Mouse (Mus musculus): ENCODE measurements around the gene Gpr68. TPM values are rescaled to one million over a fixed set of nuclear protein-coding genes. Genes with fewer than 3 reads are reported as not detected.
A peak's percentile ranks its signal among the peaks of the same experiment; 100 is the strongest.

The Gpr68 gene
- total RNA-seq, 1 experiment from 2014 or later: 1.6 TPM

DNA sequence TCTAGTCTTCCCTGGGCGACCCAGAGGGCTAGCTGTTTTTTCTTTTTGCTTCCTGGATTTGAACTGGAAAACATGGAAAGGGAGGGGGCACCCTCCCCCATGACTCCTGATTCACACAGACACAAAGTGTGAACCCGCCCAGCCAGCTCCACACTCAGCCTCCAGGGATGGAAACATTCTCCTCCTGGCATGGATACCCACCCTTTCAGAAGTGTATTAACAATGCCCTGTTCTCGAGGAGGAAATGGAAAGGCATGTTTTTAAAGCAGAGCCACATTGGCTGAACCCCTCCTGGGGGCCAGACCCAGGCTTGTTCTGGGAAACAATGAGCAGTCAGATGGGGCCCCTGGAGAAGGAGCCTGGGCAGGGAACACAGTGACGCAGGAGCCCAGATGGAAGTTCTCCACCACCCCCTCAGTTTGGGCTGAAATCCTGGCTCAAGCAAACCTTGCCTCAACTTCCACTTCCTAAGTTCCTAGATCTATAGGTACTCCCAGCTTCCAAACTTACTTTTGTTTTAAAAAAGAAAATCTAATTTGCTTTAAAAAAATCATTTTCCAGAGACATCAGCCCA lies 39.9 kb downstream of the Gpr68 start:
- no peak for DNase-seq

DNA sequence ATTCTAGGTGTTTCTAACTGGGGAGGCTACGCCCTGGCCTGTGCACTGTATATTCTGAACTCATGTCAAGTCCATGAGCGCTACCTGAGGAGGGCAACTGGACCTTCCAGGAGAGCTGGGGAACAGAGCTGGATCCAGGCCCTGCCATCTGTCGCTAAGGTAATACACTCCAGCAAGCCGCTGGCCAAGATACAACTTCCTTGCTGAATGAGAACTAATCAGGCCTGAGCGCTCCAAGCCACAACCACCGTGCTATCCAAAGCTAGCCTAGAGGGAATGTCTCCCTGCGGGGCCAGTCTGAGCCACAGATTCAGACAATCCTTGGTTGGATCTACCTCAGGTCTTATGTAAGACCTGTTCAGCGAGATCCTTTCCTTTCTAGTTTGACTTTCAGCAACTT lies 40.9 kb downstream of the Gpr68 start:
- DNase-seq: peak; percentile 12

DNA sequence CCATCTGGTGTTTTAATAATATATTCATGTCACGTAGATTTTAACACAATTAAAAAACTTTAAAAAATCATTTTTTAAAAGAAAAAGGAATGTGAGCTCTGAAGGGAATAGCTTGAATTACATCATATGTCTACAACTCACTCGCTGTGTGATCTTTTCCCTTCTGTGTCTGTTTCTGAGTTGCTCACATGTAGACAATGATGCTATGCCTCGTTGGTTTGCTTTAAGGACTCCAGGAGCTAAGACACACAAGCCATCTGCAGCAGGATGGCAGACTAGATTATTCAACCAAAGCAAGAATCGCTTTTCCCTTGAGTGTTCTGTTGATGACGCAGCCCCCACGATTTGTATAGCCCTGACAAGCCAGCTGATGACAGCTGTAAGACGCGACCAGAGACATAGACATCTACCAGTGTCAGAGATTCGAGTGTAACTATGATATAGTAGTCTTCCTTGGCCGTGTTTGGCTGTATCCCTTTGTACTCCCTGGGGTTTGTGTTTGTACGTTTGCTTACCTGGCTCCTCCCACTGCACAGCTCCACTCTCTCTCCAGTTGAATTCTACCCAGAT lies 42.4 kb downstream of the Gpr68 start:
- DNase-seq: no peak

DNA sequence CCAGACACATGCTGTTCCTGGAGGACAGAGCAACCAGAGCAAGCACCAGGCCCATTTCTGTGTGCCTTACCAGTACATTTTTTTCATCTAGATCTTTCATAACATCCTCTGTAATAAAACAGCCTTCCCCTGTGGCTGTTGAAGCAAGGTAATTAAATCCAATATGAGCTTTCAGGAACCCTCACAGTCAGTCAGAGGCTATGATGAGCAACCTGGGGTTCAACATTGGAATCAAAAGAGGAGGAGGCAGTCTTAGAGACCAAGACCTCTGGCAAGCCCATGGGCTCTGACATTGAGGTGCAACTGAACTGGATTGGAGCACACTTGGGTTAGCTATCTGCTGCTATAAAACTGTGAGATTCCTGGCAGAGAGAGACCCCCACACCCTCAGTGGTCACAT lies 42.9 kb downstream of the Gpr68 start:
- no peak for DNase-seq

DNA sequence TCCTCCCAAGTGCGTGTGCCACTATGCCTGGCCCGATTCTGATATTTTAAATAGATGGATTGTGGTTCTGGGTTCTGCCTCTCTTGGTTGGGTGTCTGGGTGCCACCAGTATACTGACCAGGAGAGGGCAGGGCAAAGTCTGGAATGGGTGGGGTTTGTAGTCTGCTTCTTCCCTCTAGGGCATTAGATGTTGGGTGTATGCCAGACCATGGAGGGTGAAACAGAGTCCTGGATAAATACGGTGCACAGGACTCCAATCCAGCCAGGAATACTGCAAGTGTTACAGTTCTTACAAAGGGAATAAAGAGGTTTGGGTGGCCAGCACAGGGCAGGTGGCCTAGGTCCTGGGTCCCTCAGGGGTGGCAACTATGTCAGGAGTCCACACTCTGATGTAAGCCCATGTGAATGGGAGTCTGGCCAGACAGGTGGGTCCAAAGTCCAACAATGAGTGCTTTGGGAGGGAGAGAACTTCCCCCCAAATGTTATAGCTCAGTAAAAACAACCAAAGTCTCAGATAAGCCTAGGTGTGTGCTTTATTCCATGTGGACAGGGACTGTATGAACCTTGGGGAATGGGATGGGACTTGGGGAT lies 45.0 kb downstream of the Gpr68 start:
- DNase-seq: no peak

DNA sequence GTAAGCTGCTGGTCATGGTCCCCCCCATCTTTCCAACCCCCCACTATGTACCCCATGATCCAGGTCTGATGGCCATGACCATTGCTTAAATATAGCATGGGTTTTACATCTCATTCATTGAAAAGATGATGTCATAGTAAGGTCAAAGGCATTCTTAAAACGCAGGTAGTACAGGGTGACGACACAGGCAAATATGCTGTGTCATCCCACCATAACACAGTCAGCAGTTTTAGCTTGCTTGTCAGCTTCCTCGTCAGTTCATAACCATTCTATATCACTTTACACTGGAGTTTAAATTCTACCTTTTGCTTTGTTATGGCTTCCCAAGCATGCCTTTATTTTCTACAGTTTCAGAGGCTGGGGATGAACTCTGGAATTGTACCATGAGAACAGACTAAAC lies 45.7 kb downstream of the Gpr68 start:
- DNase-seq: no peak

DNA sequence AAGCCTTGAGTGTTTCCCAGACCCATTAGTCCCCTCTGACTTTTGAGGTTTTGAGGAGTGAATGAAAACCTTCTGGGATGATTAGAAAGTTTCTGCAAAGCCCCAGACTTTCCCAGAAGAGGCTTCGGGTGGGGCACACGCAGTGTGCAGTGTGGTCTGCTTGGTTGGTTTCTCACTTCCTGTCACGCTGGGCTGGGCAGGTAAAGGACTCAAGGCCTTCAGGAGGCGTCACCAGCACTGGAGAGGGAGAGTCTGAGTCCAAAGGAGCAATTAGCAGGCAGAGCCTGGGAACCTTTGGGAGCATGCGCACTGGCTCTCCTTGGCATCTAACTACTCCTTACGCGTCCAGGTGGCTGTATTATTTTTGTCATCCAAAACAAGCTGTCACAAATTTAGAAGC lies 50.2 kb downstream of the Gpr68 start:
- no peak for DNase-seq

DNA sequence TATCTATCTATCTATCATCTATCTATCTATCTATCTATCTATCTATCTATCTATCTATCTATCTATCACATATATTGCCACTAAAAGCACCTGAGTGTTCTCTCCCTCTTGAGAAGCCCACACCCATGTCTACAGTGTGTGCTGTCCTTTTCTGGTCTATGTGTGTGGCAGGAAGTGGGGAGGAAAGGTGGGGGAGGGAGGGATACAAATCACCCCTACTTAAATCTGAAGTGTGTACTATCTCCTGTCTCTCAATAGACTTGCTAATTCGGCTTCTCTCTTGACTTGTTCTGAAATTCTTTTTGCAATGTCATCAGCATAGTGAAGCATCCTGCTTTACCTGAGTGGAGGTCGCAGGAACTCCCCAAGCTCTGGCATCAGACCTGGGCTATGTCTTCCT lies 51.7 kb downstream of the Gpr68 start:
- DNase-seq: no peak

DNA sequence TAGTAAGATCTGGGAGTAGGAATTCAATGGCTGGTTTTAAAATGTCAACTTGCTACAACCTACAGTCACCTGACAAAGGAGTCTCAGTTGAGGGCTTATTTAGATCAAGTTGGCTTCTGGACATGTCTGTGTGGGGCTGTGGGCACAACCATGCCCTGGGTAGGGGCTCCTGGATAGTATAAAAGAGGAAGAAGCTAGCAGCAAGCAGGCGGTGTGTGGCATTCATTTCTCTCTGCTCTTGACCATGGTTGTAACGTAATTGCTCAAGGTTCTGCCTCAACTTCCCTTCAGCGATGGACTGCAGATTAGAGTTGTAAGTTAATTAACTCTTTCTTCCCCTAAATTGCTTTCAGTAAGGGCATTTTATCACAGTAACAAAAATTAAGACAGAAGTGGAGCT lies 55.6 kb downstream of the Gpr68 start:
- DNase-seq: no peak

DNA sequence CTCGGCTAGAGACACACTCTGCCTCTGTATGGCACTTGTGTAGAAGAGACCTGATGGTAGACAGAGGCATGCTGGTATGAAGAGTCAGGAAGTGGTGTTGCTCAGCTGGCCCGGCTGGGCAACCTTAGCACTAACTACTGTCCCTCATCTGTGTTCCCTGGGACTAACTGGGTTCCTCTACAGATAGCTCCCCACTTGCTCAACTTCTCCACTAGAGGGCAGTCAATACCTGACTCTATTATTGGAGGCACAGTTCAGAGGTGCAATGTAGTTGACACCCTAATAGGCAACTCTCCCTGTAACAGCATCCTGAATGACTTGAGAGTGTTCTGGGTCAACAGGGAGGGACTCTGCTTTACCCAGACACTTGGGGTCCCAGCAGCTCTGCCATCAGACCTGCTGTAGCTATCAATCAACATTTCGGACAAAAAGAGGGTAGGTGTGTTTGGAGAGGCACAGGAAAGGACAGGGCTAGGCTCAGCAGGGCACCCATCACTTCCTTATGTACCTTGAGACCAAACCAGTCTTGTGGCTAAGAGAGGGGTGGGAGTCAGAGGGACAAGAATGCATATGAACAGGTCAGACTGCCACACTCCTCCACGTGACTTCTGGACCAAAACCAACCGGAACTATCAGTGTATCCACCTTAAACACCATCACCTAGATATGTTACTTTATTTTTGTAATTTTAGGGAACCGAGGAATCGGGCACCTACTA lies 58.4 kb downstream of the Gpr68 start:
- no peak for DNase-seq

DNA sequence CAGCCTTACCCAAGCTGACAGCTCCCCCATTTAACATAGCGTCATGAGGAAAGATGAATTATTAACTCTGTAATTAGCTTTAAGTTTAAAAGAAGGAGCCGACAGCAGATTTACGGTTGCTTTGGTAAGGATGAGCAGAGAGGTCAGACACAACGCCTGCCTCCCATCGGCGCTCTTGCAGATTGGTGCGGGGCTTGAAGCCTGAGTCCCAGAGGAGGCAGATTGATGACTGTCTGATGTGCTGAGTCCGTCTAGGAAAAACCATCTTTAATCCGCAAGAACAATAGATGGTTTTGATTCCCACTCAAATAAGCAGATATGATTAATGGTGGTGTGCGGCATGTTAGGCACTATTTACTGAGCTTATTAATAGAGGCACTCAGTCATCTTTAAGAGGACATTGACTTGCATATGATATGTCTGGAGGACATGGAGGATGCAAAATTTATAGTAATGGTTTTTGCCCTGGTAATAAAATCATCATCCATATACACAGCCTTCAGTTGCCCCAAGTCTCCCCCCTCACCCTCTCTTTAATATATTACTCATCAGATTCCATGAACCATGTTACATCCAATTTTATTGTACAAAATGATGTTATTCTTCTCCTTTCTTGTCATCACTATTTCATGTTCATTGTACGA lies 60.4 kb downstream of the Gpr68 start:
- no peak for DNase-seq

DNA sequence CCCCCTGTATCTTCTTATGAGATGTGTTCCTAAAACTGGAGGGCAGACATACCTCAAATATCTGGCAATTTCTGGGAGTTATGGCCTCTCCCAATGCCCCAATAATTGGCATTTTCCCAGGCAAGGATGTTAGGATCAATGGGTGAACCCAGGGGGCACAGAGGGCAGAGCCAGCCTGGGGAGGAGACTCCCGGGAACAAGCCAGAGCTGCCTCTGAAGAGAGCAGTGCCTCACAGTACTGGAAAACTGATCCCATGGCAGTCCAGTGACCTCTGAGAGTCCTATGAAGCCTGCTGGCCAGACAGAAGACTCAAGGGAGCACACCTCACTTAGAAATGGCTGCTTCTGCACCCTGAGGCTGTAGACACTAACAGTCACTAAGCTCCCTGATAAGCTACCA lies 61.4 kb downstream of the Gpr68 start:
- no peak for DNase-seq

DNA sequence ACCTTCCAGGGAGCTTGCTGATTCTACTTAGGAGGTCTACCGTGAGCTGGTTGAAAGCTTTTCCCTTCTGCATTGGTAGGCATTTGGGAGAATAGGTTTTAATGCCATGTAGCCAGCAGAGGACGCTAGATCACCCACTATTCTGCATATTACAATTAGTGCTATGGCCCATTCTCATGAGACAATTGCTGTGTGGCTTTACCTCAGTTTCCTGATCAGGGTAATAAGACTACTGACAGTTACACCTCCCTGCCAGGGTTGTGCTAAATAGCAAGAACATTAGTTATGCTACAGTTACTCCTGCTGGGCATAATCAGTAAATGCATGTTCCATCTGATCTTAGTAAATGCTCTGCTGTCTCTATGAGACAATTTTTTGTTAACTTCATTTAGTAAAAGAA lies 62.2 kb downstream of the Gpr68 start:
- no peak for DNase-seq

DNA sequence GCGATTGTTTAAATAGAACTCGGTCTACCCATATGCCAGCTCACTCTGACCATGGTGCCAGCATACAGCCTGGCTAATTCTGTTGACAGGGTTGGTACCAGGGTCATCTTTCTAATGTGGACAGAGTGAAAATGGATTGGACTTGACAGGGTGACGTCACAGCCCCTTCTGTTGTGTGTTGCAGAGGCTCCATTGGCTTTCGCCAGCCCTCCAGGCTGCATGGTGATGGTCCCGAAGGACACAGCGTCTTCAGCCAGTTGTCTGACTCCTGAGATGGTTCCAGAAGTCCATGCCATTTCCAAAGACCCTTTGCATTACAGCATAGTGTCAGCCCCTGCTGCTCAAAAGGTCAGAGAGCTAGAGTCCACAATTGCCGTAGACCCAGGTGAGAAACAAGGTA lies 63.5 kb downstream of the Gpr68 start:
- no peak for DNase-seq

DNA sequence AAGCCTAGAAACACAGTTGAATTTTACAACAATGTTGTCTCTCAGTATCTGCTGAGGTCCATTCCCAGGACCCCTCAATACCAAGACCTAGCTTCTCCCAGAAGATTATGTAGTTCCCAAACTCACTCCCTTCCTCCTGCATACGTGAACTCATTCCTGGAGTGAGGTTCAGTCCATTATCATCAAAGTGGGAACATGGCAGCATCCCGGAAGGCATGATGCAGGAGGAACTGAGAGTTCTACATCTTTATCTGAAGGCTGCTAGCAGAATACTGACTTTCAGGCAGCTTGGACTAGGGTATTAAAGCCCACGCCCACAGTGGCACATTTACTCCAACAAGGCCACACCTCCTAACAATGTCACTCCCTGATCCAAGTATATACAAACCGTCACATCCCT lies 64.8 kb downstream of the Gpr68 start:
- DNase-seq: no peak

DNA sequence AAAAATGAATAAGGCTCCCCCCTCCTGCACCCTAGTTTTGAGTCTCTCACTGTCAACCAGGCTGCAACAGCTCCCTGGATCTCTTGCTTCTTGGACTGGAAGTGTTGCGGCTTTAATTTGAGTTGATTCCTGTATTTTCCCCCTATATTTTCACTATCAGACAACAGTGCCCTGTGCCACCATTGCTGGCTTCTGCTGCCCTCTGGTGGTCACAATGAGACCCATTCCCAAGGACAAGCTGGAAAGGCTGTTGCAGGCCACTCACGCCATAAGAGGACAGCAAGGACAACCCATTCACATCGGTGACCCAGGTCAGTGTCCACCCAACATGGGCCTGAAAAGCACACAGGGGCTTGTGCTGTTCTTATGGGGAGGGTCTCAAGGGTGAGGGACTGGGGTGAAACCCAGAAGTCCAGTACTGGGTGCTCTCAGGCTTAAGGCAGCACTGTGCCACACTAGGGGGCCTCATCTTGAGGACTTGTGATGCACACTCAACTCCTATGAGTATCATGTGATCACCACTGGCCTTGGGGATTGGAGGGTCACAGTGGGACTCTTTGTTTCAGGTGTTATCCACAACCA lies 66.7 kb downstream of the Gpr68 start:
- DNase-seq: peak; percentile 81

DNA sequence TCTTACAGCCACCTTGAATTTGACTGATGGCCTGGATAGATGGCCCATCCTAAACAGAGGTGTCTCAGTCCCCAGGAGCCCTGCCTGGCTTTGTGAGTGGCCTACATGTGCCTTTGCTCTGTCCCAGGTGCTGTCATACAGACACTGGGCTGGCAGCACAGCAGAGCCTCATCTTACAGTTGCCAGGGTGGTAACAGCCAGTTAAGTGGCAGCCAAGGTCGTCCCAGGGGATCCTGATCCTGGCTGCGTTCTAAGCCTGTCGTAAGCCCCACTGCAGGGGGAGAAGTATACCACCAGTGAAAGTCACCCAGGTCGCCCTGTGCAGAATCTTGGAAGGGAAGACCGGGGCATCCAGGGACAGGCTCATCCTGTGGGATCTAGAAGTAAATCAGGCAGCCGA lies 68.1 kb downstream of the Gpr68 start:
- peak; percentile 32 for DNase-seq

DNA sequence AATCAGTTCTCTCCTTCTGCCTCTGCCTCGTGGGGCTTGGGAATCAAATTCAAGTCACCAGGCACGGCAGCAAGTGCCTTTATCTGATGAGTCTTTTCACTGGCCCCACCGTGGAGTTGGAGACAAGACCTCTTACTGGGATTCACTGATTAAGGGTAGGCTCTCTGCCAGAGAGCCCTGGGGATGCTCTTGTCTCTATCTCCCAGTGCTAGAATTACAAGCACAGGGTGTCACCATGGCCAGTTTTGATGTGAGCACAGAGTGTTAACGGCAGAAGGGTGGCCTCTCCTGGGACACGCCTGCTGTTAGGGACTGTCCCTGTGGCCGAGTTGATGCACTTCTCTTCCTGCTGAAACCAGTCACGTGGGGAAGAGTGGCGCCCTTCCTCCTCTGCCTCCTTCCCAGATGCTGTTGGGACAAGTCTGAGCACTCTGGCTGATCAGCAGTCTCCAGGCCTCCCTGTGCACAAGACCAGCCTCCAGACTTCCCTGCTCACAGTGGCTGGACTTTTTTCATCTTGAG lies 68.9 kb downstream of the Gpr68 start:
- DNase-seq: no peak

DNA sequence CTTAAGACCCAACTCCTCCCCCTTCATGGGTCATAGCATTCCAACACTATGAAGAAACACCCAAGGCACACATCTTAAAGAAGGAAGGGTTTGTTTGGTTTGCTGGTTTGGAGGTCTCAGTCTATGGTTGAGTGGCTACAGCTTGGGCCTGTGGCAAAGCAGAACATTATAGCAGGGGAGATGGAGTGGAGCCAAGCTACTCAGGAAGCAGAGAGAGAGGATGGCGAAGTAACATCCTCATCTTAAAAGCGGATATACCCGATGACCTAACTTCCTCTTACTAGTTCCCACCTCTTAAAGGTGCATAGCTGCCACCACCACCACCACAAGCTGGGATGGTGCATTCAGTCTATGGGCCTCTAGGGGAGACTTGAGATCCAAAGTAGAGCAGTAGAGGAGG lies 70.8 kb downstream of the Gpr68 start:
- DNase-seq: no peak

DNA sequence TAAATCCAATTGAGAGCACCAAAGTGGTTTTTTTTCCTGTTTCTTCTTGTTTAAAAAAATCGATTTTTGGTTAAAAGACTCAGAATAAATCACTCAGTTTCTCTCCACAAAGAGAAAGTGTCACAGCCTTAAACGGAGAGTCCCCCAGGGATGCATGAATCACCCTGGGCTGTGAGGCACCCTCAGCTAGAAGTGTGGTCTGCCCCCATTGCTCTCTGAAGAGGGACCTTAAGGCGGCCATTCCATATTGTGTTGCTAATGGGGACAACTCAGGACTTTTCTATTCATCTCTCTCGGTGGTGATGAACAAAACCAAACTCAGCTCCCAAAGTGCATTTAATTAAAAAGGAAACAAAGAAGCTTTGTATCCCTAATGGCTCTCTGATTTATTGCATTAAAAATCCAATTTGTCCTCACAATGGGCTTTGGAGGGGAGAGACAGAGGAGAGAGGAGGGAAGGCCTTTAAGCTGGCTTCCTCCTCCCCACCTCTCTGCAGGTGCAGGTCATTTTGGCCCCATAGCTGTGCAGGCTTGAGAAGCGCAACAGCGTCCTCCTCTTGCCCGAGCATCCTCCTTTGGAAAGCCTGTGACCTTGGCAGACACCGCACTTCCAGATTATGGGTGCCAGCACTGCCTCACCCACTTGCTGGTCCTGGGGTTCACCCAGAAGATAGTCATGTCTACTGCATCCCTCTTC lies 76.2 kb downstream of the Gpr68 start:
- DNase-seq: no peak

DNA sequence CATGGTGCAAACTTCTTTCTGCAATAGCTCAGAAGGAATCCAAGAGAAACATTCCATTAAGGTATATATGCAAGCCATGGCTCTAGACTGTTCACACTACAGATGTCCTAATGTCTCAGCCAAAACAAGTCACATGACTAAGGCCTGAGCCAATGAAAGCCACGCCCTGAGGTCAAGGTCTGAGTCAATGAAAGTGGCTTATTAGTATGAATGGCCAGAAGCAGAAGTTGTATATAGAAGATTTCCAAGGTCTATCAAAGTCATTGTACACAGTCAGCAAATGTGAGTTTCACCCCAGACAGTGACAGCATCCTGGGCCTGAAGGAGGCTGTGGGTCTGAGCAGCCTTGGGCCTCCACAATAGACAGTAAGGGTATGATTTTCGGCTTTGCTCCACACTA lies 77.0 kb downstream of the Gpr68 start:
- no peak for DNase-seq
